Mouse (Mus musculus): Measurements from ENCODE around the gene Zfp639. TPM values are rescaled to one million over a fixed set of nuclear protein-coding genes. Genes with fewer than 3 reads are reported as not detected.

Gene Zfp639
- polyA plus RNA-seq, 1 experiment from 2014 or later = 38.5 TPM

DNA sequence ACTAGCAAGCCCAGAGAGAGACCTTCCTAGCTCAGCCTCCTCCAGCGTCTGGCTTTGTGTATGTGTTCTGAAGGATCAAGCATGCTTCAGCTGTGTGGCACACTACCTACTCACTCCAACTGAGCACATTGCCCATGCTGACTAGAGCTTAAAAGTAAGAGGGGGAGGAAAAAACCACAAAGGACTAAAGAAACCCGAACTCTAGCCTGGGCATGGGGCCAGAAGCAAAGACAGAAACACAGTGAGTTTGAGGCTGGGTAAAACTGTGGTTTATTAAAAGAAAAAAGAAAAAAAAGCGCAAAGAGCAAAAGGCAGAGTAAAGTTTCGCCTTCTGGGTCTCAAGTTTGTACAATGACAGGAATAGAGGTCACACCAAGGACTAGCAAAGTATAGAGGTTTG, 23.5 kb upstream of the Zfp639 start:
- no peak for ATAC-seq
- Histone ChIP-seq H3K4me3 (ENCODE audit: low read length) (no peak overlapping the region), H3K4me2 (ENCODE audit: low read length) (no peak overlapping the region), H3K36me3 (ENCODE audit: control insufficient read depth, insufficient read depth, low read length) (no peaks in the 10 kb centered on the region), H3K27me3 (replicated peaks; ENCODE audit: control insufficient read depth, insufficient read depth, low read length) (no peaks in the 10 kb centered on the region), H3K9me3 (ENCODE audit: control insufficient read depth, low read length) (no peaks in the 10 kb centered on the region), H3K9ac (ENCODE audit: low read depth, low read length) (no peak overlapping the region), H3K4me1 (ENCODE audit: control insufficient read depth, insufficient read depth, low read depth, low read length) (no peaks in the 10 kb centered on the region), H3K27ac (ENCODE audit: low read depth, low read length) (no peak overlapping the region)
- 83% methylated on average over 4 of the region's 4 CpGs for WGBS

DNA sequence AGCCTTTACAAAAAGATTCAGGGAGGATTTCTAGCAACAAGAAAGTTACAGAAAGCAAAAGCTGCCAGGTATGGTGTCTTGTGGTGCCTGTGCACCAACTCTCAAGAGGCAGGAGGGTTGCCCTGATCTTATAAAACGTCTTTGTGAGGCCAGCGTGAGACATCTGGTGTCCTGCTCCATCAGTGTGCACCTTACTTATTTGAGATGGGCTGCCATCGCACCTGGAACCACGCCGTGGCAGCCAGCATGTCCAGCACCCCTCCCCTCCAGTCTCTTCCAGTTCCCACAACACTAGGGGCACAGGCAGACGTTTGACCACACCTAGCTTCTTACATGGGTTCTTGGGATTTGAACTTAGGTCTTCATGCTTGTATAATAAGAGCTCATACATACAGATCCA, 21.9 kb upstream of the Zfp639 start:
- Histone ChIP-seq H3K27me3 (replicated peaks; ENCODE audit: control insufficient read depth, insufficient read depth, low read length) (no peaks in the 10 kb centered on the region), H3K9me3 (ENCODE audit: control insufficient read depth, low read length) (no peaks in the 10 kb centered on the region), H3K4me3 (ENCODE audit: low read length) (no peak overlapping the region), H3K36me3 (ENCODE audit: control insufficient read depth, insufficient read depth, low read length) (no peaks in the 10 kb centered on the region), H3K4me1 (ENCODE audit: control insufficient read depth, insufficient read depth, low read depth, low read length) (no peaks in the 10 kb centered on the region), H3K4me2 (ENCODE audit: low read length) (no peak overlapping the region), H3K27ac (ENCODE audit: low read depth, low read length) (no peak overlapping the region), H3K9ac (ENCODE audit: low read depth, low read length) (no peak overlapping the region)
- ATAC-seq = no peak
- WGBS = 82% methylated on average over 6 of the region's 6 CpGs

DNA sequence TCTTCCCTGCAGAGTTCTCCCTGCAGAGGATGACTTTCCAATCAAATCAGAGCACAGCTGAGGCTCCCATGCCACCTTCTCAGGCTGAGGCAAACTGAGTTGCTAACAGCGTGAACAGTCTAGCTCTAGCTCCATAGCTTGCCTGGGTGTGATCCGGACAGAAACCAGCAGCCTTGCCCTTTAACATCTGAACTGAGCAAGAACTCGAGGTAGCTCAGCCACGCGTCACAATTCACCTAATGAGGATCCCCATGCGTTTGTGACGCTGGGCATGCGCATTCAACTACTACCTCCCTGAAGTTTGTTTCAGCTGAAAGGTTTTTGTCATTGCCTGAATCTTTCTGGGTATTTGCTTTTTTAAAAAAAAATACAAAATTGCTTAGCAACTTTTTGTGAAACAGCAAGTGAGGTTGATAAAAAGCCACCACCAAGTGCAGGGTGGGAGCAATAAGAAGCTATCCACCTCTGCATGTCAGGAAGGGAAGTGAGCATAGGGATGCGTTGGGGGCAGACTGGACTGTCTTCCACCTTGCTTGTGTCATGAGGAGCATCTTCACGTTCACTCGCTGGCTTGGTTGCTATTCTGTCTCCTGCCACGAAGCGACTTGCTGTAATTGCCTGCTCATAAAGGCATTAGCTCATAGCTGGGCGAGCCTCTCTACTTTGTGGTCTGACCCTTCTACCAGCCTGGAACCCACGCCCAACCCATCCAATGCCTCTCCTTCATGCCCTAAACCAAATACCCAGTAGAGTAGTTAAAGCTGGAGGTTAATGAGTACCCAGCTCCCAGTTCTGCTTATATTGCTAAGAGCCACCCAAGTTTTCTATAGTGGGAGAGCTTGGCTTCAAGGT, 19.8 kb upstream of the Zfp639 start:
- no peak overlapping the region for H3K9ac ChIP-seq (ENCODE audit: low read depth, low read length)
- H3K27ac ChIP-seq (ENCODE audit: low read depth, low read length) = no peak overlapping the region
- WGBS = 86% methylated on average over 15 of the region's 15 CpGs
- H3K27me3 ChIP-seq (replicated peaks; ENCODE audit: control insufficient read depth, insufficient read depth, low read length) = no peaks in the 10 kb centered on the region
- no peak for ATAC-seq
- no peaks in the 10 kb centered on the region for H3K4me1 ChIP-seq (ENCODE audit: control insufficient read depth, insufficient read depth, low read depth, low read length)
- H3K4me3 ChIP-seq (ENCODE audit: low read length) = no peak overlapping the region
- no peaks in the 10 kb centered on the region for H3K36me3 ChIP-seq (ENCODE audit: control insufficient read depth, insufficient read depth, low read length)
- H3K4me2 ChIP-seq (ENCODE audit: low read length) = no peak overlapping the region
- H3K9me3 ChIP-seq (ENCODE audit: control insufficient read depth, low read length) = no peaks in the 10 kb centered on the region

DNA sequence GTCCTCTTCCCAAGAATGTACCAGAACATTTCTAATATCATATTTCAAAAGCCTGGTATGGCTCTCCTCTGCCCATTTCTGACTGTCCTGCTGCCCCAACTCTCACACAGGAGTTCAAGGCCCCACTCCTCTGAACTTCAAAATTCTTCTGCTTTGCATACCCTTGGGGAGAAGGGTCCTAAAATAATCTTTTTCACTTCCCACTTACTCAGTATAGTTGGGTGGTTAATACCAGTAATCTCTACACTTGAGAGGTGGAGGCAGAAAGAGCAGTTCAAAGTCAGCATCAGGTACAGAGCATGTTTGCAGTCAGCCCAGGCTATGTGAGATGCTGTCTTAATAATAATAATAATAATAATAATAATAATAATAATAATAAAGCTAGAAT, 19.1 kb upstream of the Zfp639 start:
- Histone ChIP-seq H3K9ac (ENCODE audit: low read depth, low read length) (no peak overlapping the region), H3K9me3 (ENCODE audit: control insufficient read depth, low read length) (no peaks in the 10 kb centered on the region), H3K4me1 (ENCODE audit: control insufficient read depth, insufficient read depth, low read depth, low read length) (no peaks in the 10 kb centered on the region), H3K4me2 (ENCODE audit: low read length) (no peak overlapping the region), H3K4me3 (ENCODE audit: low read length) (no peak overlapping the region), H3K27ac (ENCODE audit: low read depth, low read length) (no peak overlapping the region), H3K36me3 (ENCODE audit: control insufficient read depth, insufficient read depth, low read length) (no peaks in the 10 kb centered on the region), H3K27me3 (replicated peaks; ENCODE audit: control insufficient read depth, insufficient read depth, low read length) (no peaks in the 10 kb centered on the region)
- no peak for ATAC-seq

DNA sequence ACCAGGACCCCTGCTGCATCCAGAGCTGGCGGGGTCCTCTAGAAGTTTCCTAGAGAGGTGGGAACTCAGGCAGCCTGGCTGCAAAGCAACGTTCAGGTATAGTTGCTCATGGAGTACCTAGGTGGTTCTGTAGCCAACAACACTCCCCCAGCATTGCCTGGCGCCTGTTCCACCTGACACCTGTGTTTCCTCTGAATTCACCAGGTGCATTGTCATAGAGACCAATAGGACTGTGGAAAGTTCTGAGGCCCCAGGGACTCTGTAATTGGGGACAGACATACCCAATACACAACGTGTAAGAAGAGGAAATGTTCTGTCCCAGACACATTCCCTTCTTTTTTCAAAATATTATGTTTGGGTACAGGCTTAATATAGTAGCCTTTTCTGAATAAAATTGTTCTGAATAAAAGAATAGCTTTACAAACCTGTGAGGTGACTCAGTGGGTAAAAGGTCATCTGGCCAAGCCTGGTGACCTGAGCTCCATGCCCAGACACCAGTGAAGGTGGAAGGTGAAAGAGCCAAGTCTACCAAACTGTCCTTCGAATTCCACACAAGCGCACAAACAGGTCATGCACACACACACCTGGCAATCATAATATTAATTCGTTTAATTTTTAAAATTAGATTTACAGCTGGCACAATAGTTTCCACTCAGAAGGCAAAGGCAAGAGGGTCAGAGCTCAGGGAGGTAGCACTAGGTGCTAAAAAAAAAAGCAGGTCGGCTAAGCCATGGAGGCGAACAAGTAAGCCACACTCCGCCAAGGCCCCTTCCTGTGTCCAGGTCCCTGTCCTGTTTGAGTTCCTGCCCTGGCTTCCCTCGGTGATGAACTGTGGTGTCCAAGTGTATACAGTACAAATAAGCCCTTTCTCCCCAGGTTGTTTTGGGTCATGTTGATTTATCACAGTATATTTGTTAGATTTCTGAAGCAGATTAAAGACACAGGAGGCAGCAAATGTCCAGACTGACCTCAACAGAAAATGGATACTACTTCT, 17.7 kb upstream of the Zfp639 start, which contains the start of gene Kcnmb3:
TSS of gene Kcnmb3 (minus strand) at position 135 of the 994 bp plus-strand sequence.
- Histone ChIP-seq H3K9ac (ENCODE audit: low read depth, low read length) (no peak within 1 kb of the TSS), H3K4me2 (ENCODE audit: low read length) (no peak within 1 kb of the TSS), H3K4me3 (ENCODE audit: low read length) (no peak within 1 kb of the TSS), H3K27ac (ENCODE audit: low read depth, low read length) (no peak within 1 kb of the TSS), H3K36me3 (ENCODE audit: control insufficient read depth, insufficient read depth, low read length) (no peaks in the 10 kb centered on the region), H3K9me3 (ENCODE audit: control insufficient read depth, low read length) (no peaks in the 10 kb centered on the region), H3K27me3 (replicated peaks; ENCODE audit: control insufficient read depth, insufficient read depth, low read length) (no peaks in the 10 kb centered on the region), H3K4me1 (ENCODE audit: control insufficient read depth, insufficient read depth, low read depth, low read length) (no peaks in the 10 kb centered on the region)
- WGBS = 89% methylated on average over 11 of the region's 11 CpGs
- no peak for ATAC-seq

DNA sequence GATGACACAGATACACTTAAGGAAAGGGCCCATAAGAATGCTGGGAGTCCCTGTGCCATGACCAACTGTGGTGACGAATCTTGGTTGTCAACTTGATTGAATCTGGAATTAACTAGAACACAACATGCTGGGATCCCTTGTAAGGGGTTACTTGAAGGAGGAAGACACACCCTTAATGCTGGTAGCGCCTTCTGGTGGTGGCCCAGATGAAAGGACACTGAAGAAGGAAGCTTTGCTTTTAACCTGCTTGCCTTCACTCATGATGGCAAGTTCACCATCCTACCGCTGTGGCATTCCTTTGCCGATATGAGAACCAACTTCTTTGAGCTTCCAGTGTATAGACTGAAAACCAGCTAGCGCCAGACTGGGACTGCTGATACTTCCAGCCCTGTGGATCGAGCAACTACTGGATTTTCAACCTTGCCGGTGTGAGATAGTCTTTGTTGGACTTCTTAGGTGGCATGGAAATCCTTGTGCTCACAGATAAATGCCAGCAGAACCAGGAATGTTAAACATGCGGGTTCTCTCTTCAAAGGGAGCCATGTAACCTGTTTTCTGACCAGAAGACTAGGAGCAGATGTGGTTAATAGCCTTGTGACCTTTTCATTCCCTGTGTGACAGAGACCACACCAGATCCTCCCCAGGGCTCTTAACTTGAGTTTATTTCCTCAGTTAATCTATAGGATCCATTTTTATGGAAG, 15.5 kb upstream of the Zfp639 start:
- H3K27ac ChIP-seq (ENCODE audit: low read depth, low read length) = no peak overlapping the region
- no peak for ATAC-seq
- H3K4me1 ChIP-seq (ENCODE audit: control insufficient read depth, insufficient read depth, low read depth, low read length) = no peaks in the 10 kb centered on the region
- no peaks in the 10 kb centered on the region for H3K36me3 ChIP-seq (ENCODE audit: control insufficient read depth, insufficient read depth, low read length)
- H3K4me2 ChIP-seq (ENCODE audit: low read length) = no peak overlapping the region
- WGBS = 87% methylated on average over 8 of the region's 8 CpGs
- no peaks in the 10 kb centered on the region for H3K9me3 ChIP-seq (ENCODE audit: control insufficient read depth, low read length)
- H3K9ac ChIP-seq (ENCODE audit: low read depth, low read length) = no peak overlapping the region
- no peaks in the 10 kb centered on the region for H3K27me3 ChIP-seq (replicated peaks; ENCODE audit: control insufficient read depth, insufficient read depth, low read length)
- no peak overlapping the region for H3K4me3 ChIP-seq (ENCODE audit: low read length)

DNA sequence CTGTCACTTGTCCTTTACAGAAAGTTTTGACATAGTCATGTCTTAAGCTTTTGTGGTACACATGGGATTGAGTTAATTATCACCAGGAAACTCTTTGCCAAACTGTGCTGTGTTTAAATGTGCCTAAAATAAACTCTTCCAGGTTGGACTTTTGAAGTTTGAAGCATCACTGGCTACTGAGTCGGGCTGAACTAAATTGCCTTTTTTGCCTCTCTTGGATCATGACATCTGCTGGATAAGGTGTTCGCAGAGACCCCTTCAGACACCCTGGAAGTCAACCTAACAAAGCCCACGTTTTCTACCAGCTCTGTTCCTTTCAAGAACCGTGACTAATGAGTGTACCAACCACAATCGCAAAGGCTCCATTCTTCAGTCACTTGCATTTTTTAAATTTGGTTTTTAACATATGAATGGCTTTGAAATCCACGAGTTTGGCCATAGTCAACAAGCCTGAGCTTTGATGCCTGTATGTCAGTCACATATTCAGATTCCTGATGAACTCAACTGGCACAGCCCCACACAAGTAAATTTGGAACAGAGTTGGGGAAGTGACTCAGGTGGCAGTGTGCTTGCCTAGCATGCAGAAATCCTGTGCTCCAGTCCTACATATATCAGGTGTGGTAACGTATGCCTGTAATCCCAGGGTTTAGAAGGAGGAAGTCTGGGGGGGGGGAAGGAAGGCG, 14.8 kb upstream of the Zfp639 start:
- H3K36me3 ChIP-seq (ENCODE audit: control insufficient read depth, insufficient read depth, low read length) = no peaks in the 10 kb centered on the region
- no peaks in the 10 kb centered on the region for H3K9me3 ChIP-seq (ENCODE audit: control insufficient read depth, low read length)
- H3K27ac ChIP-seq (ENCODE audit: low read depth, low read length) = no peak overlapping the region
- H3K27me3 ChIP-seq (replicated peaks; ENCODE audit: control insufficient read depth, insufficient read depth, low read length) = no peaks in the 10 kb centered on the region
- no peak overlapping the region for H3K9ac ChIP-seq (ENCODE audit: low read depth, low read length)
- no peaks in the 10 kb centered on the region for H3K4me1 ChIP-seq (ENCODE audit: control insufficient read depth, insufficient read depth, low read depth, low read length)
- ATAC-seq = no peak
- H3K4me2 ChIP-seq (ENCODE audit: low read length) = no peak overlapping the region
- 28% methylated on average over 8 of the region's 8 CpGs for WGBS
- no peak overlapping the region for H3K4me3 ChIP-seq (ENCODE audit: low read length)

DNA sequence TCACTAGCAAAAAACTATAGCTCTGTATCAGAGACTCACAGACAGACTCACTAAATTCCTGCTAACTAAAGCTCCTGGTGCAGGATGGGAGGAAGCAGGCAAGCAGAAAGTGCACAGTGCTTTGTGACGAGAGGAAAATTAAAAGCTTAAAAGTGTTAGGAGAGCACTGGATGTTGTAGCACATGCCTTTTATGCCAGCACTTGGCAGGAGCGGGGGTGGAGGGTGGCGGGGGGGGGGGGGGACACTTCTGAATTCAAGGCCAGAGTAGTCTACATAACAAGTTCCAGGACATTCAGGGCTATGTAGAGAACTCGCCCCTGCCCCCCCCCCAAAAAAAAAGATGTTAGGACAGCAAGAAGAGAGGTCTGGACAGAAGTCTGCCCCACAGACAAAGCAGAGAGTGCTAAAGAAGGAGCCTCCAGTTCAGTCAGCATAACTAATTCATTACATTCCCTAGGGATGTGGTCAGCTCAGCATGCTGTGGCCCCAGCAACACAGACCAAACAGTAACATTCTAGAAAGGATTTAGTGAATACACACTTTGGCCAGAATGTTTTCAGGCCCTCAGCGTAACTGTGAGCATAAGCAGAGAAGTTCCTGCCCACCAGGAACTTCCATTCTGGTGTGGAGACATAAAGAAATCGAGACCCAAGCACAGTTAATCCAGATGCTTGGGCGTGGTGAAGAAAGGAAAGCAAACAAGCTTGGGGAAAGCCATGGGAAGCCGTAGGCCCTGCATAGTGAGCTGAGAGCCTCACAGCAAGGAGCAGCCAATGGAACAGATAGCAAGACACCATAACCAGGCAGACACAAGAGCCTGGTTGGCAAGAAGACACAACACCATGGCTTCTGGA, 14.0 kb upstream of the Zfp639 start:
- Histone ChIP-seq H3K36me3 (ENCODE audit: control insufficient read depth, insufficient read depth, low read length) (no peaks in the 10 kb centered on the region), H3K27me3 (replicated peaks; ENCODE audit: control insufficient read depth, insufficient read depth, low read length) (no peaks in the 10 kb centered on the region), H3K9me3 (ENCODE audit: control insufficient read depth, low read length) (no peaks in the 10 kb centered on the region), H3K4me2 (ENCODE audit: low read length) (no peak overlapping the region), H3K4me1 (ENCODE audit: control insufficient read depth, insufficient read depth, low read depth, low read length) (no peaks in the 10 kb centered on the region), H3K4me3 (ENCODE audit: low read length) (no peak overlapping the region), H3K9ac (ENCODE audit: low read depth, low read length) (no peak overlapping the region), H3K27ac (ENCODE audit: low read depth, low read length) (no peak overlapping the region)
- WGBS = 34% methylated on average over 8 of the region's 8 CpGs
- peak; percentile 42; the same call in 1 of the 2 replicates for ATAC-seq

All from hindbrain, embryonic 16.5 days (tissue).